Mouse (Mus musculus): ENCODE measurements around the gene Zfp830. TPM values are rescaled to one million over a fixed set of nuclear protein-coding genes. Genes with fewer than 3 reads are reported as not detected.

The Zfp830 gene
- polyA plus RNA-seq (2015; fragmentation: Nextera tagmentation; extraction: Ambion mirVana), result 40.5 and 41.4 TPM in 2 replicates

DNA sequence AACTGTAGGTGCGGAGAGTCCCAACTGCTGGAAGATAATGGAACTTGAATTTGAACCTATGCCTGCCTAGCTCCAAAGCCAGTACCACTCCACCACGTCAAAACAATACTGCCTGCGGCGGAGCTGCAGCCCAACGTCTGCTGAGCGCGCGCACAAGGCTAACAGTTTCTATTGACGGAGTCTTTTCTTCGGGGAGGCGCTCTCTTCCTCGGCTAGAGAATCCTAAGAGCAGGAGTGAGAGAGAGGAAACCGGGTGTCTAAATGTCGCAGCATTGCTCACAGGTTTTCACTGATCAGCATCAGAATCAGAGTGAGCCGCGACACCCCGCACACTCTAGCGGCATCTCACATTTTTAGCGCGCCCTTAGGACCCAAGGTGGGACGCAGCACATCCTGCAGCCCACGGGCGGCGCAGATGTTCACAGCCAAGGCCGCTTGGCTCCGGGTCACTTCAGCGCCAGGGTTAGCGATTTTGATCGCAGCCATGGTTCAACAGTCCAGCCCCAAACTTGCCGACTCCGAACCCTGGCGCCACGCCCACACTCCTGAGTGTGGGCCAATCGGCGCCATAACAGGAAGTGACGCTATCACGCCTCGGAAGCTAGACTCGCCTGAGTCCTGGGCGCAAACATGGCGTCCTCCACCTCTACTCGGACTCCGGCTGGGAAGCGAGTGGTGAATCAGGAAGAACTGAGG is at the start of gene Zfp830, which contains the start of gene Cct6b:
Gene Zfp830, plus strand, starts transcription at position 604 of the 696 bp plus-strand sequence.
Gene Cct6b, minus strand, starts transcription at position 580 of the 696 bp plus-strand sequence.
- H3K9me3 ChIP-seq, result no peaks in the 10 kb centered on the region
- peak within 1 kb of the TSS; percentile 82 for H3K9ac ChIP-seq
- peak within 1 kb of the TSS; percentile 97 for H3K27ac ChIP-seq
- peaks cover 22% of the 10 kb centered on the region for H3K4me1 ChIP-seq
- no peaks in the 10 kb centered on the region for H3K27me3 ChIP-seq
- peak within 1 kb of the TSS; percentile 79 for H3K4me2 ChIP-seq
- H3K4me3 ChIP-seq, result peak within 1 kb of the TSS; percentile 94
- ATAC-seq (ENCODE audit: insufficient number of reproducible peaks, low FRiP score, low TSS enrichment, low read depth), result peak; percentile 95
- peaks cover 3% of the 10 kb centered on the region; the same call in 1 of the 2 replicates for H3K36me3 ChIP-seq
- WGBS, result under 1% methylated on average over 44 of the region's 44 CpGs

DNA sequence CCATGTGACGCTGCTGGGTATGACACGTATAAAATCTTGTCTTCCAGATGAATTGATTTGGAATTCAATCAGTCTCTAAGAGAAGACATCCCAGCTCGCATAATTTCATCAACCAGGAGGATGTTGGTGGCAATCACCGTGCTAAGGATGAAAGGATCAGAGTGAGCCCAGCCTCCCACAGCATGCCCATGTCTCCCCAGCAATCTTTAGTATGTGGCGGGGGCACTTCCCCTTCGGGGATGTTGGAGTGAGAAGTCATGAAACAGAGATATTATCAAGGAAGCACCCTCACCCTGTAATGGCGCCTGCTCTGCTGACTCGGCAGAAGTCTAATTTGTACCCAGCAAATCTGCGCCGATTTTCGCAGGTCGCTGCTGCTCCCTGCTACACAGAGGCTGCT is 44.9 kb upstream of the Zfp830 start:
- no peaks in the 10 kb centered on the region for H3K36me3 ChIP-seq
- no peak overlapping the region for H3K4me3 ChIP-seq
- no peak overlapping the region for H3K4me2 ChIP-seq
- H3K27me3 ChIP-seq, result no peaks in the 10 kb centered on the region
- ATAC-seq (ENCODE audit: insufficient number of reproducible peaks, low FRiP score, low TSS enrichment, low read depth), result no peak
- no peaks in the 10 kb centered on the region for H3K4me1 ChIP-seq
- 81% methylated on average over 12 of the region's 12 CpGs for WGBS
- no peaks in the 10 kb centered on the region for H3K9me3 ChIP-seq
- no peak overlapping the region for H3K27ac ChIP-seq
- no peak overlapping the region for H3K9ac ChIP-seq

DNA sequence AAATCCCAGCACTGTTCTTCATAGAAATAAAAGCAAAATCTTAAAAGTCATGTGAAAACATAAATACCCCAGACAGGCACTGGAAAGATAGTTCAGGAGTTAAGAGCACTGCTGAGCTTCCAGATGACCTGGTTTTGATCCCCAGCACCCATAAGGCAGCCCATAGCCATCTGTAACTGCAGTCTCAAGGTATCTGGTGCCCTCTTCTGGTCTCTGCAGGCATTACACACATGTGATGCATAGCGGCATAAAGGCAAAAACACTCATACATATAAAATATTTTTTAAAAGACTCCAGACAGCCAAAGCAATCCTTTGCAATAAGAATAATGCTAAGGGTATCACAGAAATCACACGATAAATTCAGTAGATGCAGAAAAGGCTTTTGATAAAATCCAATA is 37.3 kb upstream of the Zfp830 start:
- ATAC-seq (ENCODE audit: insufficient number of reproducible peaks, low FRiP score, low TSS enrichment, low read depth), result no peak
- Histone ChIP-seq H3K27ac (no peak overlapping the region), H3K4me3 (no peak overlapping the region), H3K4me1 (no peaks in the 10 kb centered on the region), H3K4me2 (no peak overlapping the region), H3K9me3 (no peaks in the 10 kb centered on the region), H3K9ac (no peak overlapping the region), H3K36me3 (no peaks in the 10 kb centered on the region), H3K27me3 (no peaks in the 10 kb centered on the region)
- WGBS, result 93% methylated on average over 2 of the region's 2 CpGs

DNA sequence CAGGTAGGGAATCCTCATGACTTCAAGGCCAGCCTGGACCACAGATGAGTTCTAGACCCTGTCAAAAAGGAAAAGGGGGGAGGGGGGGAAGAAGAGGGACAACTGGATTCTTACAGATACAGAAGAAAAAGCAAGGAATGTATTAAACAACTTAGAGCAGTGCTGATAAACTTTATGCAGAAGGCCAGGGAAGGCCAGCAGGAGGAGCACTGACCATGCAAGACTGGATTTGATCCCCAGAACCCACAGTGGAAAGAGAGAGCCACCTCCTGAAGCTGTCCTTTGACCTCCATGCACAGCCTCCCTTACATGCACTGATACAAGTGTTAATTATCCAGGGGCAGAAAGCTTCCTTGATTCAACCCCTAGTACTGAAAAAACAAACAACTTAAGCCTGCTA is 29.9 kb upstream of the Zfp830 start:
- Histone ChIP-seq H3K27me3 (no peaks in the 10 kb centered on the region), H3K9me3 (no peaks in the 10 kb centered on the region), H3K4me3 (no peak overlapping the region), H3K4me1 (no peaks in the 10 kb centered on the region), H3K36me3 (no peaks in the 10 kb centered on the region), H3K9ac (no peak overlapping the region), H3K4me2 (no peak overlapping the region), H3K27ac (no peak overlapping the region)
- ATAC-seq (ENCODE audit: insufficient number of reproducible peaks, low FRiP score, low TSS enrichment, low read depth), result no peak

DNA sequence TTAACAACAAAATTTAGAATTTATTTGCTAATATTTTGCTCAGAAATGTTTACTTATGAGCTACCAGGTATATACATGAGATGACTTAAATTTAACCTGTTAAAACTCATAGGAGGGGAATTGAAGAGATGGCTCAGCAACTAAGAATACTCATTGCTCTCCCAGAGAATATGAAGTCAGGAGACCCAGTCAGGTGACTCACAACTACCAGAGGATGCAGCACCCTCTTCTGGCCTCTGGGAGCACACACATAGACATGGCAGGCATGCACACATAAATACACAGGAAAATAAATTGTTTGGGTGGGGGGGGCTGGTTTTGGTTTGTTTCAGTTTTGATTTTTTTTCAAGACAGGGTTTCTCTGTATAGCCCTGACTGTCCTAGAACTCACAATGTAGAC is 25.1 kb upstream of the Zfp830 start:
- ATAC-seq (ENCODE audit: insufficient number of reproducible peaks, low FRiP score, low TSS enrichment, low read depth), result no peak
- Histone ChIP-seq H3K36me3 (no peaks in the 10 kb centered on the region), H3K27ac (no peak overlapping the region), H3K9ac (no peak overlapping the region), H3K27me3 (no peaks in the 10 kb centered on the region), H3K4me1 (no peaks in the 10 kb centered on the region), H3K4me2 (no peak overlapping the region), H3K9me3 (no peaks in the 10 kb centered on the region), H3K4me3 (no peak overlapping the region)

DNA sequence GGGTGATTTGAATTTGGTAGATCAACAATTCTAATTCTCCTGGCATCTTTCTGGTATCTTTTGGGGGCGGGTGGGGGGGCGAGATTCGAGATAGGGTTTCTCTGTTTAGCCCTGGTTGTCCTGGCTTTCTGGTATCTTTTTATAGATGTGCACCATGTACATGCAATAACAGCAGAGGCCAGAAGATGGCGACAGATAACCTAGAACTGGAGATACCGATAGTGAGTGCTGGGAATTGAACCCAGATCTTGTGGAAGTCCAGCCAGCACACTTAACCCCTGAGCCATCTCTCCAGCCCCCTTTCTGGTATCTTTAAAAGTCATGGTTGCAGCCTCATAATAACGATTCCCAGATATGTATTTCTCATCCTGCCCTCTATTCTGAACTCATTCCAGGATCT is 18.0 kb upstream of the Zfp830 start:
- H3K4me2 ChIP-seq, result no peak overlapping the region
- no peak overlapping the region for H3K4me3 ChIP-seq
- H3K27ac ChIP-seq, result no peak overlapping the region
- no peaks in the 10 kb centered on the region for H3K4me1 ChIP-seq
- WGBS, result 36% methylated on average over 6 of the region's 6 CpGs
- H3K36me3 ChIP-seq, result no peaks in the 10 kb centered on the region
- no peak overlapping the region for H3K9ac ChIP-seq
- no peak for ATAC-seq (ENCODE audit: insufficient number of reproducible peaks, low FRiP score, low TSS enrichment, low read depth)
- no peaks in the 10 kb centered on the region for H3K9me3 ChIP-seq
- no peaks in the 10 kb centered on the region; the same call in 1 of the 2 replicates for H3K27me3 ChIP-seq

DNA sequence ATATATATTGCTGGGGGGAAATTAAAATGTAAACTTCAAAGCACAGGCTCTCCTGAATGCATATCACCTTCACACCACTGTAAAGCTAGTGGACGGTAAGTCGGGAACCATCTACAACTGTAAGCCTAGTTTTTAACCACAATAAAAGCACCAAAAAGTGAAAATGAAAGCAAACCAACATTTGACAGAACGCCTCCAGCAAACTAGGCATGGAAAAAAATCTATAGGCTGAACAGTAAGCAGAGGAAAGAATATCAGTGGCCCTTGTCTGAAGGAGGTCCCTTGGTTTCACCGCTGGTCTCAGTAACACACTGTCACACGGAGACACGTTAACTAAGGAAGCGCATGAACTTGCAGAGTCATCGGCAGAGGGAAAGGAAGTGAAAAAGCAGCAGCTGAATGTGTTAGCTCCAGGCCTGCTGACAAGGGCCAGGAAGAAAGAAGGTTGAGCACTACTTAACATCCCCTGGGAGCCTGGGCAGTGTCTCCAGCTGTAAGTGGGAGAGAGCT is 17.2 kb upstream of the Zfp830 start:
- WGBS, result 75% methylated on average over 8 of the region's 8 CpGs
- H3K9me3 ChIP-seq, result no peaks in the 10 kb centered on the region
- no peak for ATAC-seq (ENCODE audit: insufficient number of reproducible peaks, low FRiP score, low TSS enrichment, low read depth)

DNA sequence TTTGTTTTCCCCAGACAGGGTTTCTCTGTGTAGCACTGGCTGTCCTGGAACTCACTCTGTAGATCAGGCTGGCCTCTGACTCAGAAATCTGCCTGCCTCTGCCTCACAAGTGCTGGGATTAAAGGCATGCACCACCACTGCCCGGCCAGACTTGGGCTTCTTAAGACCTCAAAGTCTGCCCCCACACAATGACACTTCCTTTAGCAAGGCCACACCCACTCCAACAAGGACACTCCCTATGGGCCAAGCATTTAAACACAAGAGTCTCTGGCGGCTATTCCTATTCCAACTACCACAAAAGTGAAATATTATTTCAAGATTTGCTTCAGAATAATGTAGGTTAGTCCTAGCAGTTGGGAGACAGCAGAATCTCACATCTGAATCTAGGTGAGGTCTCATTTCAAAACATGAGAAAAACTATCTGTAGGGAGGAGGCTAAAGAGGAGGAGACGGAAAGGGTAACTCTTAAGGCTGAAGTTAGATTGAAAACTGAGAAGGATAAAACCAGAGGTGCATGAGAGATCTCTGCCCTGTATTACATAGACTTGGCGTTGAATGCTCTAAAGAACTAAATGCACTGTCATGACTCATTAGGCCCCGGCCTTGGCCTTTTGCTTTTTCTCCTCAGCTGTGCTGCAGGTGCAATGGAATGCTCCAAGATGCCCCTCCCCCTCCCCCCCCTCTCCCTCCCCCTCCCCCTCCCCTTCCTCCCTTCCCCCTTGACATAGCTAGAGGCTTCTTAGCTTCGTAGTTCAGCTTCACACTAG is 11.6 kb upstream of the Zfp830 start:
- Histone ChIP-seq H3K4me1 (no peaks in the 10 kb centered on the region), H3K36me3 (no peaks in the 10 kb centered on the region), H3K9me3 (no peaks in the 10 kb centered on the region), H3K4me3 (no peak overlapping the region), H3K4me2 (no peak overlapping the region), H3K27me3 (no peaks in the 10 kb centered on the region), H3K27ac (no peak overlapping the region), H3K9ac (no peak overlapping the region)
- WGBS, result 61% methylated on average over 6 of the region's 6 CpGs
- no peak for ATAC-seq (ENCODE audit: insufficient number of reproducible peaks, low FRiP score, low TSS enrichment, low read depth)

More for the DNA sequence above, 17.2 kb upstream of the Zfp830 start:
- no peak overlapping the region for H3K4me2 ChIP-seq
- H3K27ac ChIP-seq, result no peak overlapping the region
- H3K36me3 ChIP-seq, result no peaks in the 10 kb centered on the region
- no peaks in the 10 kb centered on the region; the same call in 1 of the 2 replicates for H3K27me3 ChIP-seq
- H3K9ac ChIP-seq, result no peak overlapping the region
- H3K4me3 ChIP-seq, result no peak overlapping the region
- no peaks in the 10 kb centered on the region for H3K4me1 ChIP-seq

DNA sequence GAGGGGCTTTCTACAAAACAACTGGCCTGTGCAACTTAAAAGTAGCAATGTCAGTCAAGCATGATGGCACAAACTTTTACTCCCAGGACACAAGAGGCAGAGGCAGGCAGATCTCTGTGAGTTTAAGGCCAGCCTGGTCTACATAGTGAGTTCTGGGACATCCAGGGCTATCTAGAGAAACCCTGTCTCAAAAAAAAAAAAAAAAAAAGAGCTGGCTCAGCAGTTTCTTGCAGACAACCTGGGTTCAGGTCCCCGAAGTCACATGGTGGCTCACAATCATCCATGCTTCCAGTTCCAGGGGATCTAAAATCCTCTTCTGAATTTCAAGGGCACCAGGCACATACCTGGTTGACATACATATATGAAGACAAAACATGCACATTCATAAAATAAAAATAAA is 8.2 kb upstream of the Zfp830 start:
- Histone ChIP-seq H3K4me1 (no peaks in the 10 kb centered on the region), H3K4me3 (no peak overlapping the region), H3K36me3 (no peaks in the 10 kb centered on the region), H3K9me3 (no peaks in the 10 kb centered on the region), H3K4me2 (no peak overlapping the region), H3K27me3 (no peaks in the 10 kb centered on the region), H3K9ac (no peak overlapping the region), H3K27ac (no peak overlapping the region)
- no peak for ATAC-seq (ENCODE audit: insufficient number of reproducible peaks, low FRiP score, low TSS enrichment, low read depth)
- WGBS, result 84% methylated on average over 1 of the region's 1 CpGs

DNA sequence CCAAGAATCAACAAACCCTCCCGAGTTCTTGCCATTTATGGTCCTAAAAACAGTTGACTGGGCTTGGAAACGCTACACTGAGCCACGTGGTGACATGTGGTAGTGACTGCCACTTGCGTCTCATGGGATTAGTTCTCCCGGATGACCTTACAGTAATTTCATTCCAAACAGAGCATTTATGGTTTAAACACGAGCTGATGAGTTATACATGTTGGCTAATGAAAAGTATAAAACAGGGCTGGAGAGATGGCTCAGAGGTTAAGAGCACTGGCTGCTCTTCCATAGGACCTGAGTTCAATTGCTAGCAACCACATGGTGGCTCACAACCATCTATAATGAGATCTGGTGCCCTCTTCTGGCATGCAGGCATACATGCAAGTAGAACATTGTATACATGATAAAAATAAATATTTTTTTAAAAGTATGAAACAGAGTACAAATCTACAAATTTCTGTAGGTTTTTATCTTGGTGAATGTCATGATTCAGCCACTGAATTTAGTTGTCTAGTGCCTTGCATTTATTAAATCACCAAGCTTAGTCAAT is 1.8 kb upstream of the Zfp830 start:
- H3K9me3 ChIP-seq, result no peaks in the 10 kb centered on the region
- no peak for ATAC-seq (ENCODE audit: insufficient number of reproducible peaks, low FRiP score, low TSS enrichment, low read depth)
- no peak overlapping the region for H3K27ac ChIP-seq
- no peak overlapping the region for H3K4me3 ChIP-seq
- H3K27me3 ChIP-seq, result no peaks in the 10 kb centered on the region
- peaks cover 22% of the 10 kb centered on the region for H3K4me1 ChIP-seq
- no peak overlapping the region for H3K4me2 ChIP-seq
- H3K9ac ChIP-seq, result no peak overlapping the region
- WGBS, result 83% methylated on average over 6 of the region's 6 CpGs
- H3K36me3 ChIP-seq, result no peaks in the 10 kb centered on the region

DNA sequence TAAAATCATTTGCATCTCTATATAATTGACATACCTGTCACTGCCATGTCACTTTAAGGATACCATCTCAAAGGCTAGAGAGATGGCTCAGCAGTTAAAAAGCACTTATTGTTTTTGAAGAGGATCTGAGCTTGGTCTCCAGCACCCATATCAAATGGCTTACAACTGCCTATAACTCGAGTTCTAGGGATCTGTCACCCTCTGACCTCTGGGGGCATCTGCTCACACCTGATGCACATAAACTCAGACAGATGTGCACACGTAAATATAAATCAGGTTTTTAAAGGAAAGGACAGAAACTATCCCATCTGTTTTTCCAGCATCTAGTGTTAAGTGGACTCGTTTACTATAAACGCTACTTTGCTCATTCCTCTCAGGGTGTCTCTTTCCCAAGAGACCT is 884 bp upstream of the Zfp830 start:
- no peak overlapping the region for H3K9ac ChIP-seq
- H3K4me3 ChIP-seq, result peak overlapping the region; percentile 94
- H3K9me3 ChIP-seq, result no peaks in the 10 kb centered on the region
- ATAC-seq (ENCODE audit: insufficient number of reproducible peaks, low FRiP score, low TSS enrichment, low read depth), result no peak
- H3K4me1 ChIP-seq, result peaks cover 22% of the 10 kb centered on the region
- WGBS, result 3% methylated on average over 4 of the region's 4 CpGs
- no peaks in the 10 kb centered on the region for H3K36me3 ChIP-seq
- H3K27me3 ChIP-seq, result no peaks in the 10 kb centered on the region
- H3K4me2 ChIP-seq, result peak overlapping the region; percentile 79
- H3K27ac ChIP-seq, result peak overlapping the region; percentile 97

DNA sequence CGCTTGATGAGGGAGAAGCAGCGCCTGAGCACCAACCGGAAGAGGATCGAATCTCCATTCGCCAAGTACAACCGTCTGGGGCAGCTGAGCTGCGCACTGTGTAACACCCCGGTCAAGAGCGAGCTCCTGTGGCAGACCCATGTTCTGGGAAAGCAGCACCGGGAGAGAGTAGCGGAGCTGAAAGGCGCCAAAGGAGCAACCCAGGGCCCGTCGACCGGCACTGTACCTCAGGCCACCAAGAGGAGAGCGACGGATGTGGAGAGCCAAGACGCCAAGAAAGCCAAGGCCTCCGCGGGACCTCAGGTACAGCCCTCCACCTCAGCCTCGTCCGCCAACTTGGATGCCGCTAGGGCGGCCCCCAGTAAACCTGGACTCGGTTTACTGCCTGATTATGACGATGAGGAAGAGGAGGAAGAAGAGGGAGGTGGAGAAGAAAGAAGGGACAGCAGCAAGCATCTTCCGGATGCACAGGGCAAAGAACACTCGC is 336 bp downstream of the Zfp830 start:
- WGBS, result under 1% methylated on average over 28 of the region's 28 CpGs
- H3K9me3 ChIP-seq, result no peaks in the 10 kb centered on the region
- H3K4me3 ChIP-seq, result peak overlapping the region; percentile 94
- H3K4me1 ChIP-seq, result peaks cover 22% of the 10 kb centered on the region
- H3K27me3 ChIP-seq, result no peaks in the 10 kb centered on the region
- peaks cover 7% of the 10 kb centered on the region; the same call in 1 of the 2 replicates for H3K36me3 ChIP-seq
- peak; percentile 74; the same call in 1 of the 2 replicates for ATAC-seq (ENCODE audit: insufficient number of reproducible peaks, low FRiP score, low TSS enrichment, low read depth)
- peak overlapping the region; percentile 82 for H3K9ac ChIP-seq
- H3K4me2 ChIP-seq, result peak overlapping the region; percentile 79
- peak overlapping the region; percentile 97 for H3K27ac ChIP-seq
